Mouse (Mus musculus) E14TG2a.4 (cell line): ENCODE measurements around the gene Nktr.

Source experiments
- CTCF ChIP-seq: conservative IDR thresholded peaks from 2 replicates; pipeline ENCODE4 v1.5.1; 2014; ENCODE audit warnings: low read length
- NANOG ChIP-seq: IDR thresholded peaks from 2 replicates; pipeline ENCODE4 v1.6.1; 2014; ENCODE audit warnings: borderline replicate concordance, low read length, mixed read lengths
- POU5F1 ChIP-seq: IDR thresholded peaks from 2 replicates; pipeline ENCODE4 v1.6.1; 2014; ENCODE audit warnings: low read length, borderline replicate concordance

GRCm38 (mm10) chr9:121761787-121762186 lies 42.8 kb downstream of the Nktr start:
- no peak for TF ChIP-seq CTCF
- no peak for TF ChIP-seq NANOG
- no peak for TF ChIP-seq POU5F1
